In the genomic region with DNA sequence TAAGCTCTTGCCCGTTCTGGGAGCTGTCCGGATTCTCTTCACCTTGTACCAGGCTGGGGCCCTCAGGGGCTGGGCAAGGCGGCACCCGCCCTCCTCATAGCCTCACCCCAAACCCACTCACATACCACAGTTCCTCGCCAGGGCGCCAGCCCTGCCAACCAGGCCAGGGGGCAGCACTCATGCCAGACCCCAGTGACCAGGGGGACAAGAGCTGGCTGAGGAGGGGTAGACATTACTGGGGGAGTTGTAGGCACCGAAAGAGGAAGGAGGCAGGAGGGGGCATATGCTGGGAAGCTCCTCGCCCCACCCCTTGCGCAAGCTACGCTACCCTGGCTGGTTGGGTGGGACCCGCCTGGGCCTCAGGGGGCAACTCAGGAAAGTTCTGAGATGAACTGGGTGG, we compare ENCODE assay signal across 9 mouse cellular contexts. TPM values are rescaled to one million over a fixed set of nuclear protein-coding genes. Genes with fewer than 3 reads are reported as not detected.
DNase-seq lines count a peak whose midpoint lies in the region; ATAC-seq lines count a peak whose summit lies in the region.
"Had no signal": no experiment of that assay in that cellular context is flagged by ENCODE, and none has a peak within 500 bp of the region (broad histone marks: within the 10 kb centered on the region; RNA-seq: fewer than 3 reads in every experiment).

No protein-coding gene starts in this region.

- H3K9me3 ChIP-seq in lung, embryonic 15.5 days: no peaks in the 10 kb centered on the region
- no peaks in the 10 kb centered on the region for H3K9me3 ChIP-seq in embryonic facial prominence, embryonic 14.5 days (ENCODE audit: control insufficient read depth, low read length)
- H3K9me3 ChIP-seq: forebrain, embryonic 15.5 days had no signal

- H3K4me3 ChIP-seq in lung, embryonic 15.5 days: 0 out of 2 replicates have a peak overlapping the region, but pooled peaks have one; percentile 1
- no peak overlapping the region for H3K4me3 ChIP-seq in embryonic facial prominence, embryonic 14.5 days (ENCODE audit: low read depth, low read length)
- H3K4me3 ChIP-seq in macrophage (ENCODE audit: inconsistent target): no peak overlapping the region
- H3K4me3 ChIP-seq: forebrain, embryonic 15.5 days had no signal

- peak; percentile 71 for DNase-seq in cerebellum, adult 9-11 months
- no peak for DNase-seq in lung, postnatal 10 days
- DNase-seq in embryonic facial prominence, embryonic 14.5 days (ENCODE audit: low spot score): no peak
- DNase-seq in right cerebral cortex, postnatal 36 days (ENCODE audit: low spot score in 2 of 2): no peak
- no peak for DNase-seq in adipocyte (ENCODE audit: low spot score)

- H3K4me2 ChIP-seq in lung, embryonic 15.5 days: peak overlapping the region; percentile 22; the same call in 1 of the 2 replicates
- H3K4me2 ChIP-seq in embryonic facial prominence, embryonic 14.5 days (ENCODE audit: low read depth, low read length): peak overlapping the region; percentile 3; the same call in 1 of the 2 replicates
- H3K4me2 ChIP-seq: forebrain, embryonic 15.5 days had no signal

- no peaks in the 10 kb centered on the region for H3K27me3 ChIP-seq in lung, embryonic 15.5 days
- H3K27me3 ChIP-seq in embryonic facial prominence, embryonic 14.5 days (replicated peaks; ENCODE audit: control insufficient read depth, insufficient read depth, low read length): peaks cover 11% of the 10 kb centered on the region
- H3K27me3 ChIP-seq: forebrain, embryonic 15.5 days had no signal

- H3K36me3 ChIP-seq in lung, embryonic 15.5 days: no peaks in the 10 kb centered on the region
- H3K36me3 ChIP-seq in embryonic facial prominence, embryonic 14.5 days (ENCODE audit: control insufficient read depth, insufficient read depth, low read length): no peaks in the 10 kb centered on the region
- no peaks in the 10 kb centered on the region; the same call in 1 of the 2 replicates for H3K36me3 ChIP-seq in macrophage (ENCODE audit: inconsistent target)
- H3K36me3 ChIP-seq: forebrain, embryonic 15.5 days had no signal

- H3K4me1 ChIP-seq in lung, embryonic 15.5 days: peaks cover 77% of the 10 kb centered on the region
- peaks cover 30% of the 10 kb centered on the region for H3K4me1 ChIP-seq in embryonic facial prominence, embryonic 14.5 days (ENCODE audit: control insufficient read depth, insufficient read depth, low read length)

- peak overlapping the region; percentile 27; the same call in 1 of the 2 replicates for H3K27ac ChIP-seq in lung, embryonic 15.5 days
- H3K27ac ChIP-seq in embryonic facial prominence, embryonic 14.5 days (replicated peaks; ENCODE audit: low read depth, low read length): no peak overlapping the region
- H3K27ac ChIP-seq in macrophage: peak overlapping the region; percentile 19
- H3K27ac ChIP-seq: forebrain, embryonic 15.5 days had no signal

- peaks cover 98% of the 10 kb centered on the region for H3K79me2 ChIP-seq in macrophage (ENCODE audit: inconsistent target)

- 72% methylated on average over 11 of the region's 11 CpGs for WGBS in lung, embryonic 15.5 days
- WGBS in embryonic facial prominence, embryonic 14.5 days: 72% methylated on average over 11 of the region's 11 CpGs
- WGBS in macrophage (ENCODE audit: missing documents): 34% methylated on average over 11 of the region's 11 CpGs

- ATAC-seq in cerebellum, adult (ENCODE audit: insufficient number of reproducible peaks, low FRiP score, low TSS enrichment): no peak
- ATAC-seq in lung, embryonic 15.5 days (ENCODE audit: borderline replicate concordance, extremely low read depth, low FRiP score, low TSS enrichment): no peak
- ATAC-seq in embryonic facial prominence, embryonic 14.5 days (ENCODE audit: low read depth): no peak

- no peak overlapping the region for H3K9ac ChIP-seq in lung, embryonic 15.5 days
- peak overlapping the region; percentile 42; the same call in 1 of the 2 replicates for H3K9ac ChIP-seq in embryonic facial prominence, embryonic 14.5 days (ENCODE audit: low read depth, low read length)
- H3K9ac ChIP-seq: forebrain, embryonic 15.5 days had no signal

RNA-seq across cellular contexts. Expression of a gene that starts 6.9 kb away (rescaled TPM):
- polyA plus RNA-seq in lung, embryonic 15.5 days (2015; fragmentation: Nextera tagmentation; extraction: Ambion mirVana): 3.7 TPM in 2 replicates
- 2.3 and 3.6 TPM in 2 replicates for polyA plus RNA-seq in embryonic facial prominence, embryonic 14.5 days (2014; fragmentation: Nextera tagmentation; extraction: Ambion mirVana)
- 10 to 100 TPM in 20 of 26 experiments, 1 to 10 TPM in 6; 2.5 to 53.1 (median 18.1) TPM for total RNA-seq in macrophage (2018; cell fraction: chromatin; rRNA removed)
- total RNA-seq in macrophage (2018; cell fraction: cytosol; rRNA removed): 10 to 100 TPM; 23.0 to 84.5 (median 54.9) TPM
- 10 to 100 TPM; 11.2 to 95.4 (median 44.7) TPM for total RNA-seq in macrophage (2018; cell fraction: nucleus; rRNA removed)
- polyA plus RNA-seq in macrophage (2018): 41.6 to 50.1 TPM (median 42.1 TPM) in 3 replicates

RNA-seq across cellular contexts. Expression of a gene that starts 15.0 kb away (rescaled TPM):
- polyA plus RNA-seq in lung, embryonic 15.5 days (2015; fragmentation: Nextera tagmentation; extraction: Ambion mirVana): not detected in 2 replicates
- polyA plus RNA-seq in embryonic facial prominence, embryonic 14.5 days (2014; fragmentation: Nextera tagmentation; extraction: Ambion mirVana): not detected in 2 replicates
- 1 to 10 TPM in 16 of 26 experiments, under 1 TPM in 1, not detected in 9; 0.53 to 6.3 (median 2.0) TPM for total RNA-seq in macrophage (2018; cell fraction: chromatin; rRNA removed)
- under 1 TPM in 5 of 26 experiments, not detected in 21; 0.07 to 0.24 (median 0.11) TPM for total RNA-seq in macrophage (2018; cell fraction: cytosol; rRNA removed)
- 1 to 10 TPM in 16 of 26 experiments, under 1 TPM in 6, not detected in 4; 0.39 to 8.9 (median 2.0) TPM for total RNA-seq in macrophage (2018; cell fraction: nucleus; rRNA removed)
- polyA plus RNA-seq in macrophage (2018): not detected in 3 replicates

RNA-seq across cellular contexts. Expression of a gene that starts 22.6 kb away (rescaled TPM):
- polyA plus RNA-seq in lung, embryonic 15.5 days (2015; fragmentation: Nextera tagmentation; extraction: Ambion mirVana): 0.21 TPM in 1 of 2 replicates, not detected in the other
- 0.26 and 0.33 TPM in 2 replicates for polyA plus RNA-seq in embryonic facial prominence, embryonic 14.5 days (2014; fragmentation: Nextera tagmentation; extraction: Ambion mirVana)
- not detected for total RNA-seq in macrophage (2018; cell fraction: chromatin; rRNA removed)
- total RNA-seq in macrophage (2018; cell fraction: cytosol; rRNA removed): not detected
- total RNA-seq in macrophage (2018; cell fraction: nucleus; rRNA removed): not detected
- polyA plus RNA-seq in macrophage (2018): not detected in 3 replicates

RNA-seq across cellular contexts. Expression of a gene that starts 24.0 kb away (rescaled TPM):
- 21.3 and 23.1 TPM in 2 replicates for polyA plus RNA-seq in lung, embryonic 15.5 days (2015; fragmentation: Nextera tagmentation; extraction: Ambion mirVana)
- polyA plus RNA-seq in embryonic facial prominence, embryonic 14.5 days (2014; fragmentation: Nextera tagmentation; extraction: Ambion mirVana): 24.2 and 24.8 TPM in 2 replicates
- total RNA-seq in macrophage (2018; cell fraction: chromatin; rRNA removed): 10 to 100 TPM; 14.7 to 55.7 (median 35.5) TPM
- 10 to 100 TPM; 12.4 to 27.6 (median 19.2) TPM for total RNA-seq in macrophage (2018; cell fraction: cytosol; rRNA removed)
- 10 to 100 TPM; 11.5 to 47.7 (median 28.4) TPM for total RNA-seq in macrophage (2018; cell fraction: nucleus; rRNA removed)
- 11.3 to 17.1 TPM (median 16.4 TPM) in 3 replicates for polyA plus RNA-seq in macrophage (2018)

RNA-seq across cellular contexts. Expression of a gene that starts 25.9 kb away (rescaled TPM):
- 0.11 and 0.19 TPM in 2 replicates for polyA plus RNA-seq in lung, embryonic 15.5 days (2015; fragmentation: Nextera tagmentation; extraction: Ambion mirVana)
- polyA plus RNA-seq in embryonic facial prominence, embryonic 14.5 days (2014; fragmentation: Nextera tagmentation; extraction: Ambion mirVana): not detected in 2 replicates
- under 1 TPM in 2 of 26 experiments, not detected in 24; 0.31 to 0.42 TPM for total RNA-seq in macrophage (2018; cell fraction: chromatin; rRNA removed)
- under 1 TPM in 1 of 26 experiments, not detected in 25; 0.03 TPM for total RNA-seq in macrophage (2018; cell fraction: cytosol; rRNA removed)
- total RNA-seq in macrophage (2018; cell fraction: nucleus; rRNA removed): under 1 TPM in 1 of 26 experiments, not detected in 25; 0.22 TPM
- polyA plus RNA-seq in macrophage (2018): not detected in 3 replicates
